Mouse (Mus musculus): ENCODE data around the gene Hist1h2an. TPM values are rescaled to one million over a fixed set of nuclear protein-coding genes. Genes with fewer than 3 reads are reported as not detected.
"Not testable (repeated sequence)": the region's sequence is repeated elsewhere in the genome, so short reads cannot be mapped to it uniquely, and the experiment has no call there.

Hist1h2an gene
- polyA plus RNA-seq, 1 experiment from 2014 or later: 3.1 TPM

GRCm38 (mm10) chr13:21751827-21752226, 35.2 kb downstream of the Hist1h2an start:
- Histone ChIP-seq H3K9me3 (ENCODE audit: control insufficient read depth, low read length) (no peaks in the 10 kb centered on the region), H3K27ac (replicated peaks; ENCODE audit: low read depth, low read length) (0 out of 2 replicates have a peak overlapping the region, but pooled peaks have one; percentile 20), H3K27me3 (ENCODE audit: control insufficient read depth, insufficient read depth, low read length) (no peaks in the 10 kb centered on the region), H3K9ac (replicated peaks; ENCODE audit: low read length) (no peak overlapping the region), H3K4me3 (replicated peaks; ENCODE audit: low read depth, low read length) (no peak overlapping the region), H3K4me1 (ENCODE audit: control insufficient read depth, insufficient read depth, low read length) (peaks cover 33% of the 10 kb centered on the region), H3K4me2 (ENCODE audit: low read length) (0 out of 2 replicates have a peak overlapping the region, but pooled peaks have one; percentile 74), H3K36me3 (ENCODE audit: control insufficient read depth, insufficient read depth, low read length) (no peaks in the 10 kb centered on the region)
- no peak for ATAC-seq (ENCODE audit: low FRiP score, low TSS enrichment)
- WGBS: 78% methylated on average over 3 of the region's 3 CpGs
- DNase-seq: no peak

- Histone ChIP-seq H3K27me3 (ENCODE audit: control insufficient read depth, insufficient read depth, low read length) (no peaks in the 10 kb centered on the region), H3K36me3 (ENCODE audit: control insufficient read depth, insufficient read depth, low read length) (no peaks in the 10 kb centered on the region), H3K27ac (replicated peaks; ENCODE audit: low read depth, low read length) (no peak overlapping the region), H3K4me2 (ENCODE audit: low read length) (no peak overlapping the region), H3K9me3 (ENCODE audit: control insufficient read depth, low read length) (no peaks in the 10 kb centered on the region), H3K9ac (replicated peaks; ENCODE audit: low read length) (no peak overlapping the region), H3K4me3 (replicated peaks; ENCODE audit: low read depth, low read length) (no peak overlapping the region), H3K4me1 (ENCODE audit: control insufficient read depth, insufficient read depth, low read length) (peaks cover 33% of the 10 kb centered on the region)
- DNase-seq (no peak), ATAC-seq (ENCODE audit: low FRiP score, low TSS enrichment) (no peak)
Measured at GRCm38 (mm10) chr13:21751417-21751816, 35.6 kb downstream of the Hist1h2an start.

- H3K9me3 ChIP-seq (ENCODE audit: control insufficient read depth, low read length); H3K27me3 ChIP-seq (ENCODE audit: control insufficient read depth, insufficient read depth, low read length); H3K36me3 ChIP-seq (ENCODE audit: control insufficient read depth, insufficient read depth, low read length): not testable (repeated sequence)
- Histone ChIP-seq H3K4me2 (ENCODE audit: low read length) (peak within 1 kb of the TSS; percentile 74), H3K9ac (replicated peaks; ENCODE audit: low read length) (peak within 1 kb of the TSS; percentile 64), H3K4me3 (replicated peaks; ENCODE audit: low read depth, low read length) (peak within 1 kb of the TSS; percentile 53), H3K27ac (replicated peaks; ENCODE audit: low read depth, low read length) (peak within 1 kb of the TSS; percentile 82), H3K4me1 (ENCODE audit: control insufficient read depth, insufficient read depth, low read length) (peaks cover 33% of the 10 kb centered on the region)
- peak; percentile 96 for DNase-seq
- WGBS: under 1% methylated on average over 42 of the region's 56 CpGs
- ATAC-seq (ENCODE audit: low FRiP score, low TSS enrichment): peak; percentile 88
Measured at GRCm38 (mm10) chr13:21750159-21751017, 36.6 kb downstream of the Hist1h2an start, which contains the start of gene Hist1h4k. TSS of gene Hist1h4k (minus strand) at chr13:21750505.

GRCm38 (mm10) chr13:21749387-21750158, 37.4 kb downstream of the Hist1h2an start:
- peak overlapping the region; percentile 53 for H3K4me3 ChIP-seq (replicated peaks; ENCODE audit: low read depth, low read length)
- DNase-seq: peak; percentile 56
- peak overlapping the region; percentile 74 for H3K4me2 ChIP-seq (ENCODE audit: low read length)
- no peak for ATAC-seq (ENCODE audit: low FRiP score, low TSS enrichment)
- peak overlapping the region; percentile 82 for H3K27ac ChIP-seq (replicated peaks; ENCODE audit: low read depth, low read length)
- no peaks in the 10 kb centered on the region for H3K36me3 ChIP-seq (ENCODE audit: control insufficient read depth, insufficient read depth, low read length)
- 3% methylated on average over 5 of the region's 5 CpGs for WGBS
- no peaks in the 10 kb centered on the region for H3K27me3 ChIP-seq (ENCODE audit: control insufficient read depth, insufficient read depth, low read length)
- no peaks in the 10 kb centered on the region for H3K9me3 ChIP-seq (ENCODE audit: control insufficient read depth, low read length)
- peaks cover 28% of the 10 kb centered on the region for H3K4me1 ChIP-seq (ENCODE audit: control insufficient read depth, insufficient read depth, low read length)
- H3K9ac ChIP-seq (replicated peaks; ENCODE audit: low read length): peak overlapping the region; percentile 64

- no peak for DNase-seq
- Histone ChIP-seq H3K4me1 (ENCODE audit: control insufficient read depth, insufficient read depth, low read length) (peaks cover 19% of the 10 kb centered on the region), H3K27me3 (ENCODE audit: control insufficient read depth, insufficient read depth, low read length) (no peaks in the 10 kb centered on the region), H3K4me3 (replicated peaks; ENCODE audit: low read depth, low read length) (no peak overlapping the region), H3K36me3 (ENCODE audit: control insufficient read depth, insufficient read depth, low read length) (no peaks in the 10 kb centered on the region), H3K4me2 (ENCODE audit: low read length) (no peak overlapping the region), H3K9ac (replicated peaks; ENCODE audit: low read length) (no peak overlapping the region), H3K27ac (replicated peaks; ENCODE audit: low read depth, low read length) (no peak overlapping the region), H3K9me3 (ENCODE audit: control insufficient read depth, low read length) (no peaks in the 10 kb centered on the region)
- ATAC-seq (ENCODE audit: low FRiP score, low TSS enrichment): no peak
- WGBS: 94% methylated on average over 1 of the region's 1 CpGs
Measured at GRCm38 (mm10) chr13:21745006-21745405, 42.0 kb downstream of the Hist1h2an start.

Small RNAs within 50 kb of the gene (microRNA-seq; reads per million reads assigned to microRNA genes)
- gene Gm19658: not detected
- not detected for gene Gm44346
- gene Gm44454: not detected
- not detected for gene Gm44466

Other genes starting within 250 kb of the Hist1h2an start
- 0.07 and 0.20 TPM in 2 replicates for gene Olfr1366, start 244.4 kb downstream of the Hist1h2an start, polyA plus RNA-seq (2014; fragmentation: Nextera tagmentation; extraction: Ambion mirVana)
- gene Olfr1535, start 227.3 kb downstream of the Hist1h2an start, polyA plus RNA-seq (2014; fragmentation: Nextera tagmentation; extraction: Ambion mirVana): 0.05 and 0.13 TPM in 2 replicates
- not detected in 2 replicates for gene Olfr1364, start 205.5 kb downstream of the Hist1h2an start, polyA plus RNA-seq (2014; fragmentation: Nextera tagmentation; extraction: Ambion mirVana)
- not detected in 2 replicates for gene Olfr1362, start 173.2 kb downstream of the Hist1h2an start, polyA plus RNA-seq (2014; fragmentation: Nextera tagmentation; extraction: Ambion mirVana)
- gene Olfr11, start 144.7 kb downstream of the Hist1h2an start, polyA plus RNA-seq (2014; fragmentation: Nextera tagmentation; extraction: Ambion mirVana): not detected in 2 replicates
- not detected in 2 replicates for gene Olfr1361, start 123.8 kb downstream of the Hist1h2an start, polyA plus RNA-seq (2014; fragmentation: Nextera tagmentation; extraction: Ambion mirVana)
- not detected in 2 replicates for gene Olfr1360, start 109.8 kb downstream of the Hist1h2an start, polyA plus RNA-seq (2014; fragmentation: Nextera tagmentation; extraction: Ambion mirVana)
- gene Olfr1359, start 89.1 kb downstream of the Hist1h2an start, polyA plus RNA-seq (2014; fragmentation: Nextera tagmentation; extraction: Ambion mirVana): not detected in 2 replicates
- 1.2 TPM in 1 of 2 replicates, not detected in the other for gene Hist1h2bl, start 71.1 kb downstream of the Hist1h2an start, polyA plus RNA-seq (2014; fragmentation: Nextera tagmentation; extraction: Ambion mirVana)
- 13.6 and 22.1 TPM in 2 replicates for gene Hist1h2ai, start 70.8 kb downstream of the Hist1h2an start, polyA plus RNA-seq (2014; fragmentation: Nextera tagmentation; extraction: Ambion mirVana)
- 2.9 and 6.0 TPM in 2 replicates for gene Hist1h3h, start 69.6 kb downstream of the Hist1h2an start, polyA plus RNA-seq (2014; fragmentation: Nextera tagmentation; extraction: Ambion mirVana)
- gene Hist1h2bm, start 65.2 kb downstream of the Hist1h2an start, polyA plus RNA-seq (2014; fragmentation: Nextera tagmentation; extraction: Ambion mirVana): 1.1 and 1.4 TPM in 2 replicates
- gene Hist1h4j, start 52.2 kb downstream of the Hist1h2an start, polyA plus RNA-seq (2014; fragmentation: Nextera tagmentation; extraction: Ambion mirVana): 0.66 TPM in 2 replicates
- gene Hist1h4k, start 36.7 kb downstream of the Hist1h2an start, polyA plus RNA-seq (2014; fragmentation: Nextera tagmentation; extraction: Ambion mirVana): 2.3 TPM in 1 of 2 replicates, not detected in the other
- gene Hist1h2ak, start 33.4 kb downstream of the Hist1h2an start, polyA plus RNA-seq (2014; fragmentation: Nextera tagmentation; extraction: Ambion mirVana): 2.4 and 4.4 TPM in 2 replicates
- 1.0 and 1.6 TPM in 2 replicates for gene Hist1h2bn, start 33.1 kb downstream of the Hist1h2an start, polyA plus RNA-seq (2014; fragmentation: Nextera tagmentation; extraction: Ambion mirVana)
- gene Hist1h1b, start 6.6 kb downstream of the Hist1h2an start, polyA plus RNA-seq (2014; fragmentation: Nextera tagmentation; extraction: Ambion mirVana): 1.8 and 4.0 TPM in 2 replicates
- 49.4 and 58.4 TPM in 2 replicates for gene Hist1h3i, start 3.8 kb downstream of the Hist1h2an start, polyA plus RNA-seq (2014; fragmentation: Nextera tagmentation; extraction: Ambion mirVana)
- gene Hist1h2bp, start 243 bp upstream of the Hist1h2an start, polyA plus RNA-seq (2014; fragmentation: Nextera tagmentation; extraction: Ambion mirVana): not detected in 2 replicates
- 4.2 and 4.5 TPM in 2 replicates for gene Hist1h2bq, start 23.0 kb upstream of the Hist1h2an start, polyA plus RNA-seq (2014; fragmentation: Nextera tagmentation; extraction: Ambion mirVana)
- gene Hist1h2ao, start 23.2 kb upstream of the Hist1h2an start, polyA plus RNA-seq (2014; fragmentation: Nextera tagmentation; extraction: Ambion mirVana): not detected in 2 replicates
- gene Hist1h4m, start 24.5 kb upstream of the Hist1h2an start, polyA plus RNA-seq (2014; fragmentation: Nextera tagmentation; extraction: Ambion mirVana): not detected in 2 replicates
- gene Hist1h4n, start 45.0 kb upstream of the Hist1h2an start, polyA plus RNA-seq (2014; fragmentation: Nextera tagmentation; extraction: Ambion mirVana): 5.7 and 9.6 TPM in 2 replicates
- 613 and 855 TPM in 2 replicates for gene Hist1h2ap, start 46.3 kb upstream of the Hist1h2an start, polyA plus RNA-seq (2014; fragmentation: Nextera tagmentation; extraction: Ambion mirVana)
- 4.0 and 4.1 TPM in 2 replicates for gene Hist1h2br, start 46.5 kb upstream of the Hist1h2an start, polyA plus RNA-seq (2014; fragmentation: Nextera tagmentation; extraction: Ambion mirVana)
- 16.8 and 18.2 TPM in 2 replicates for gene Zfp184, start 157.9 kb upstream of the Hist1h2an start, polyA plus RNA-seq (2014; fragmentation: Nextera tagmentation; extraction: Ambion mirVana)
- not detected in 2 replicates for gene Pom121l2, start 194.0 kb upstream of the Hist1h2an start, polyA plus RNA-seq (2014; fragmentation: Nextera tagmentation; extraction: Ambion mirVana)
- gene Prss16, start 222.5 kb upstream of the Hist1h2an start, polyA plus RNA-seq (2014; fragmentation: Nextera tagmentation; extraction: Ambion mirVana): not detected in 2 replicates
- not detected in 2 replicates for gene Hist1h2ah, start 248.3 kb upstream of the Hist1h2an start, polyA plus RNA-seq (2014; fragmentation: Nextera tagmentation; extraction: Ambion mirVana)
- 0.86 and 1.1 TPM in 2 replicates for gene Hist1h2bk, start 248.7 kb upstream of the Hist1h2an start, polyA plus RNA-seq (2014; fragmentation: Nextera tagmentation; extraction: Ambion mirVana)